Mouse (Mus musculus) lung, embryonic 15.5 days (tissue): ENCODE data around the gene Heatr4. TPM values are rescaled to one million over a fixed set of nuclear protein-coding genes. Genes with fewer than 3 reads are reported as not detected.
"Not testable (repeated sequence)": the region's sequence is repeated elsewhere in the genome, so short reads cannot be mapped to it uniquely, and the experiment has no call there.

Source experiments
- ATAC-seq: fragments of 200-750 bp; cut with Nextera tagmentation; 2 replicates; pipeline ENCODE4 v1.8.0; 2017; ENCODE audit warnings: moderate number of reproducible peaks, borderline replicate concordance; ENCODE audit not compliant: low FRiP score, low TSS enrichment; ENCODE audit errors: extremely low read depth
- H3K27ac ChIP-seq: fragments of 300-500 bp; sonication (generic); 2 replicates; pipeline ENCODE4 v1.5.1; 2015; ENCODE audit warnings: moderate library complexity, mild to moderate bottlenecking, inconsistent platforms
- H3K27me3 ChIP-seq: fragments of 300-500 bp; sonication (generic); 2 replicates; pipeline ENCODE4 v1.6.1; 2015; ENCODE audit warnings: inconsistent platforms
- H3K36me3 ChIP-seq: fragments of 300-500 bp; sonication (generic); 2 replicates; pipeline ENCODE4 v1.6.1; 2015; ENCODE audit warnings: inconsistent platforms
- H3K4me1 ChIP-seq: fragments of 300-500 bp; sonication (generic); 2 replicates; pipeline ENCODE4 v1.6.1; 2015; ENCODE audit warnings: inconsistent platforms
- H3K4me2 ChIP-seq: fragments of 300-500 bp; sonication (generic); 2 replicates; pipeline ENCODE4 v1.6.1; 2015; ENCODE audit warnings: inconsistent platforms, mild to moderate bottlenecking, moderate library complexity
- H3K4me3 ChIP-seq: fragments of 300-500 bp; sonication (generic); 2 replicates; pipeline ENCODE4 v1.5.1; 2015; ENCODE audit warnings: mild to moderate bottlenecking, inconsistent platforms
- H3K9ac ChIP-seq: fragments of 300-500 bp; sonication (generic); 2 replicates; pipeline ENCODE4 v1.6.1; 2015; ENCODE audit warnings: inconsistent platforms
- H3K9me3 ChIP-seq: fragments of 300-500 bp; sonication (generic); 2 replicates; pipeline ENCODE4 v1.6.1; 2016; ENCODE audit warnings: inconsistent platforms
- WGBS: fragments of 180-500 bp; shearing (Covaris S2); methylation state at CpG from one replicate; pipeline ENCODE4 v1.1.7; 2015; 5-methylcytosine and 5-hydroxymethylcytosine counted together
- polyA plus RNA-seq: library from polyadenylated mRNA; unstranded; fragments of >200 nt; fragmentation: Nextera tagmentation; extraction: Ambion mirVana; gene quantifications from 2 replicates; pipeline ENCODE4 v1.2.1, GENCODE M21; 2015

Gene Heatr4
- polyA plus RNA-seq, 1 experiment from 2014 or later: not detected

GRCm38 (mm10) chr12:84013130-84013529 lies 28.5 kb upstream of the Heatr4 start:
- Histone ChIP-seq H3K4me3 (no peak overlapping the region), H3K27ac (no peak overlapping the region), H3K4me2 (no peak overlapping the region), H3K36me3 (peaks cover 8% of the 10 kb centered on the region; the same call in 1 of the 2 replicates), H3K9ac (no peak overlapping the region), H3K27me3 (no peaks in the 10 kb centered on the region), H3K4me1 (peaks cover 25% of the 10 kb centered on the region), H3K9me3 (no peaks in the 10 kb centered on the region)
- WGBS: 67% methylated on average over 6 of the region's 6 CpGs
- ATAC-seq: no peak

- Histone ChIP-seq H3K9me3 (no peaks in the 10 kb centered on the region), H3K27ac (peak overlapping the region; percentile 63), H3K9ac (no peak overlapping the region), H3K36me3 (0 out of 2 replicates have a peak, but pooled peaks cover 5% of the 10 kb centered on the region), H3K4me1 (peaks cover 25% of the 10 kb centered on the region), H3K27me3 (no peaks in the 10 kb centered on the region), H3K4me3 (peak overlapping the region; percentile 52), H3K4me2 (peak overlapping the region; percentile 64)
- 30% methylated on average over 12 of the region's 12 CpGs for WGBS
- peak; percentile 57; the same call in 1 of the 2 replicates for ATAC-seq
Observed at GRCm38 (mm10) chr12:84011251-84012040, 26.8 kb upstream of the Heatr4 start.

- H3K27ac ChIP-seq: peak overlapping the region; percentile 7; the same call in 1 of the 2 replicates
- H3K36me3 ChIP-seq: 0 out of 2 replicates have a peak, but pooled peaks cover 2% of the 10 kb centered on the region
- no peaks in the 10 kb centered on the region for H3K27me3 ChIP-seq
- no peak for ATAC-seq
- H3K4me1 ChIP-seq: peaks cover 25% of the 10 kb centered on the region
- peak overlapping the region; percentile 64 for H3K4me2 ChIP-seq
- 58% methylated on average over 3 of the region's 3 CpGs for WGBS
- H3K4me3 ChIP-seq: peak overlapping the region; percentile 52
- H3K9ac ChIP-seq: 0 out of 2 replicates have a peak overlapping the region, but pooled peaks have one; percentile 43
- H3K9me3 ChIP-seq: no peaks in the 10 kb centered on the region
Observed at GRCm38 (mm10) chr12:84010201-84010600, 25.5 kb upstream of the Heatr4 start.

- H3K4me3 ChIP-seq: peak within 1 kb of the TSS; percentile 52
- not testable (repeated sequence) for H3K36me3 ChIP-seq, H3K9me3 ChIP-seq, H3K27me3 ChIP-seq
- ATAC-seq: peak; percentile 97
- under 1% methylated on average over 62 of the region's 70 CpGs for WGBS
- peak within 1 kb of the TSS; percentile 64 for H3K4me2 ChIP-seq
- peaks cover 25% of the 10 kb centered on the region for H3K4me1 ChIP-seq
- H3K9ac ChIP-seq: peak within 1 kb of the TSS; percentile 43
- H3K27ac ChIP-seq: peak within 1 kb of the TSS; percentile 88
Observed at GRCm38 (mm10) chr12:84009171-84009965, 24.7 kb upstream of the Heatr4 start, which contains the start of gene Acot1. TSS of gene Acot1 (plus strand) at chr12:84009490.

- H3K9me3 ChIP-seq: no peaks in the 10 kb centered on the region
- 44% methylated on average over 8 of the region's 8 CpGs for WGBS
- H3K27me3 ChIP-seq: no peaks in the 10 kb centered on the region
- H3K9ac ChIP-seq: 0 out of 2 replicates have a peak overlapping the region, but pooled peaks have one; percentile 43
- 0 out of 2 replicates have a peak, but pooled peaks have one; percentile 3 for ATAC-seq
- H3K27ac ChIP-seq: peak overlapping the region; percentile 88
- H3K36me3 ChIP-seq: no peaks in the 10 kb centered on the region
- H3K4me2 ChIP-seq: peak overlapping the region; percentile 64
- H3K4me1 ChIP-seq: peaks cover 25% of the 10 kb centered on the region
- H3K4me3 ChIP-seq: peak overlapping the region; percentile 52
Observed at GRCm38 (mm10) chr12:84008729-84009128, 24.1 kb upstream of the Heatr4 start.

GRCm38 (mm10) chr12:84008251-84008650 lies 23.6 kb upstream of the Heatr4 start:
- H3K27ac ChIP-seq: peak overlapping the region; percentile 88; the same call in 1 of the 2 replicates
- peaks cover 25% of the 10 kb centered on the region for H3K4me1 ChIP-seq
- no peak overlapping the region for H3K9ac ChIP-seq
- H3K4me2 ChIP-seq: peak overlapping the region; percentile 64; the same call in 1 of the 2 replicates
- no peaks in the 10 kb centered on the region for H3K27me3 ChIP-seq
- ATAC-seq: no peak
- no peak overlapping the region for H3K4me3 ChIP-seq
- WGBS: 80% methylated on average over 12 of the region's 12 CpGs
- H3K36me3 ChIP-seq: no peaks in the 10 kb centered on the region
- H3K9me3 ChIP-seq: no peaks in the 10 kb centered on the region

- Histone ChIP-seq H3K27ac (no peak overlapping the region), H3K9ac (no peak overlapping the region), H3K4me1 (peaks cover 8% of the 10 kb centered on the region), H3K4me2 (no peak overlapping the region), H3K9me3 (no peaks in the 10 kb centered on the region), H3K36me3 (no peaks in the 10 kb centered on the region), H3K4me3 (no peak overlapping the region), H3K27me3 (no peaks in the 10 kb centered on the region)
- WGBS: 88% methylated on average over 1 of the region's 1 CpGs
- no peak for ATAC-seq
Observed at GRCm38 (mm10) chr12:84003866-84004265, 19.2 kb upstream of the Heatr4 start.

GRCm38 (mm10) chr12:84000418-84000817 lies 15.8 kb upstream of the Heatr4 start:
- Histone ChIP-seq H3K36me3 (no peaks in the 10 kb centered on the region), H3K27me3 (no peaks in the 10 kb centered on the region), H3K4me2 (no peak overlapping the region), H3K9ac (no peak overlapping the region), H3K9me3 (no peaks in the 10 kb centered on the region), H3K4me3 (no peak overlapping the region), H3K27ac (no peak overlapping the region), H3K4me1 (peaks cover 11% of the 10 kb centered on the region)
- ATAC-seq: no peak
- 34% methylated on average over 3 of the region's 3 CpGs for WGBS

GRCm38 (mm10) chr12:83999237-83999636 lies 14.6 kb upstream of the Heatr4 start:
- ATAC-seq: peak; percentile 49
- not testable (repeated sequence) for H3K27me3 ChIP-seq, H3K9ac ChIP-seq, H3K9me3 ChIP-seq, H3K27ac ChIP-seq, H3K36me3 ChIP-seq, H3K4me2 ChIP-seq, H3K4me3 ChIP-seq
- WGBS: 24% methylated on average over 8 of the region's 8 CpGs
- H3K4me1 ChIP-seq: peaks cover 11% of the 10 kb centered on the region

- peaks cover 11% of the 10 kb centered on the region for H3K4me1 ChIP-seq
- no peak overlapping the region for H3K4me2 ChIP-seq
- WGBS: 34% methylated on average over 11 of the region's 11 CpGs
- no peaks in the 10 kb centered on the region for H3K9me3 ChIP-seq
- no peak overlapping the region for H3K9ac ChIP-seq
- H3K27ac ChIP-seq: no peak overlapping the region
- H3K27me3 ChIP-seq: no peaks in the 10 kb centered on the region
- peaks cover 3% of the 10 kb centered on the region; the same call in 1 of the 2 replicates for H3K36me3 ChIP-seq
- H3K4me3 ChIP-seq: no peak overlapping the region
- ATAC-seq: no peak; the same call in 1 of the 2 replicates
Observed at GRCm38 (mm10) chr12:83998341-83999107, 13.9 kb upstream of the Heatr4 start.

- ATAC-seq: no peak
Observed at GRCm38 (mm10) chr12:83997221-83997620, 12.6 kb upstream of the Heatr4 start.

More at GRCm38 (mm10) chr12:83997221-83997620, 12.6 kb upstream of the Heatr4 start:
- Histone ChIP-seq H3K4me2 (no peak overlapping the region), H3K36me3 (peaks cover 7% of the 10 kb centered on the region; the same call in 1 of the 2 replicates), H3K4me3 (no peak overlapping the region), H3K4me1 (peaks cover 11% of the 10 kb centered on the region), H3K27ac (no peak overlapping the region), H3K9ac (no peak overlapping the region), H3K27me3 (no peaks in the 10 kb centered on the region), H3K9me3 (no peaks in the 10 kb centered on the region)
- WGBS: 42% methylated on average over 2 of the region's 2 CpGs
